Mouse (Mus musculus) kidney, embryonic 16.5 days (tissue): Measurements from ENCODE around the gene Poglut1. TPM values are rescaled to one million over a fixed set of nuclear protein-coding genes. Genes with fewer than 3 reads are reported as not detected.
"Not testable (repeated sequence)": the region's sequence is repeated elsewhere in the genome, so short reads cannot be mapped to it uniquely, and the experiment has no call there.

Experiments used
- ATAC-seq: fragments of 200-750 bp; cut with Nextera tagmentation; 2 replicates; pipeline ENCODE4 v1.8.0; 2017; ENCODE audit warnings: moderate TSS enrichment; ENCODE audit not compliant: low FRiP score, low TSS enrichment
- H3K27ac ChIP-seq: fragments of 300-500 bp; sonication (generic); 2 replicates; pipeline ENCODE4 v1.5.1; 2014; ENCODE audit warnings: low read length
- H3K27me3 ChIP-seq: fragments of 300-500 bp; sonication (generic); 2 replicates; pipeline ENCODE4 v1.6.1; 2014; ENCODE audit warnings: low read length, control low read depth, mixed read lengths; ENCODE audit not compliant: insufficient read depth
- H3K36me3 ChIP-seq: fragments of 300-500 bp; sonication (generic); 2 replicates; pipeline ENCODE4 v1.6.1; 2014; ENCODE audit warnings: low read length, control low read depth, mixed read lengths; ENCODE audit not compliant: insufficient read depth
- H3K4me1 ChIP-seq: fragments of 300-500 bp; sonication (generic); 2 replicates; pipeline ENCODE4 v1.6.1; 2014; ENCODE audit warnings: low read length, control low read depth, mixed read lengths; ENCODE audit not compliant: insufficient read depth
- H3K4me2 ChIP-seq: fragments of 300-500 bp; sonication (generic); replicated peaks from 2 replicates; pipeline ENCODE4 v1.6.1; 2014; ENCODE audit warnings: low read depth, low read length
- H3K4me3 ChIP-seq: fragments of 300-500 bp; sonication (generic); 2 replicates; pipeline ENCODE4 v1.5.1; 2014; ENCODE audit warnings: mild to moderate bottlenecking, low read length
- H3K9ac ChIP-seq: fragments of 300-500 bp; sonication (generic); replicated peaks from 2 replicates; pipeline ENCODE4 v1.6.1; 2014; ENCODE audit warnings: low read length
- H3K9me3 ChIP-seq: fragments of 300-500 bp; sonication (generic); 2 replicates; pipeline ENCODE4 v1.6.1; 2016; ENCODE audit warnings: low read length, control low read depth
- WGBS: fragments of 180-500 bp; shearing (Covaris S2); extraction: QIAGEN DNeasy Blood & Tissue Kit; methylation state at CpG from one replicate; pipeline ENCODE4 v1.1.7; 2014; 5-methylcytosine and 5-hydroxymethylcytosine counted together
- polyA plus RNA-seq: library from polyadenylated mRNA; unstranded; fragments of >200 nt; fragmentation: Nextera tagmentation; extraction: Ambion mirVana; gene quantifications from 2 replicates; pipeline ENCODE4 v1.2.1, GENCODE M21; 2015

The Poglut1 gene
- polyA plus RNA-seq, 1 experiment from 2014 or later, result 62.2 TPM

DNA sequence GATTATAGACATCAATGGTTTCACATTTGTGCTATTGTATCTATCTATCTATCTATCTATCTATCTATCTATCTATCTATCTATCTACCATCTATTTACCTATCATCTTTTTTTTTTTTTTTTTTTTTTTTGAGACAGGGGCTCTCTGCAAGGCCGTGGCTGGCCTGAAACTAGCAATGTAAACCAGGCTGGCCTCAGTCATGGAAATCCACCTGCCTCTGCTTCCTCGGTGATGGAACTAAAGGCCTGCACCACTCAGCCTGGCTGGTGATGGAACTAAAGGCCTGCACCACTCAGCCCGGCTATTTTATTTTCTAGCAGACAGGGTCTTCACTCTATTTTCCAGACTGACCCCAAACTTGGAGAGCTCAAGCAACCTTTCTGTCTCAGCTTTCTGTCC lies 71.8 kb downstream of the Poglut1 start:
- peaks cover 14% of the 10 kb centered on the region for H3K4me1 ChIP-seq
- H3K4me2 ChIP-seq, result no peak overlapping the region
- no peak overlapping the region for H3K27ac ChIP-seq
- no peak overlapping the region for H3K4me3 ChIP-seq
- ATAC-seq, result no peak
- H3K36me3 ChIP-seq, result no peaks in the 10 kb centered on the region
- no peak overlapping the region for H3K9ac ChIP-seq
- 97% methylated on average over 3 of the region's 3 CpGs for WGBS
- H3K27me3 ChIP-seq, result peaks cover 6% of the 10 kb centered on the region
- H3K9me3 ChIP-seq, result no peaks in the 10 kb centered on the region

- WGBS, result 26% methylated on average over 14 of the region's 14 CpGs
- not testable (repeated sequence) for H3K36me3 ChIP-seq, ATAC-seq, H3K27ac ChIP-seq, H3K27me3 ChIP-seq, H3K9me3 ChIP-seq, H3K4me1 ChIP-seq
- peak overlapping the region; percentile 62 for H3K4me2 ChIP-seq
- peak overlapping the region; percentile 40 for H3K4me3 ChIP-seq
- H3K9ac ChIP-seq, result peak overlapping the region; percentile 45; the same call in 1 of the 2 replicates
Observed at GRCm38 (mm10) chr16:38477241-38477608, 72.8 kb downstream of the Poglut1 start.

GRCm38 (mm10) chr16:38476312-38477240 lies 73.5 kb downstream of the Poglut1 start:
- WGBS, result 6% methylated on average over 34 of the region's 34 CpGs
- no peak overlapping the region; the same call in 1 of the 2 replicates for H3K27ac ChIP-seq
- H3K36me3 ChIP-seq, result no peaks in the 10 kb centered on the region
- H3K9me3 ChIP-seq, result no peaks in the 10 kb centered on the region
- peak overlapping the region; percentile 45 for H3K9ac ChIP-seq
- peak overlapping the region; percentile 62 for H3K4me2 ChIP-seq
- peaks cover 9% of the 10 kb centered on the region for H3K4me1 ChIP-seq
- no peaks in the 10 kb centered on the region for H3K27me3 ChIP-seq
- ATAC-seq, result peak; percentile 68
- peak overlapping the region; percentile 40 for H3K4me3 ChIP-seq

DNA sequence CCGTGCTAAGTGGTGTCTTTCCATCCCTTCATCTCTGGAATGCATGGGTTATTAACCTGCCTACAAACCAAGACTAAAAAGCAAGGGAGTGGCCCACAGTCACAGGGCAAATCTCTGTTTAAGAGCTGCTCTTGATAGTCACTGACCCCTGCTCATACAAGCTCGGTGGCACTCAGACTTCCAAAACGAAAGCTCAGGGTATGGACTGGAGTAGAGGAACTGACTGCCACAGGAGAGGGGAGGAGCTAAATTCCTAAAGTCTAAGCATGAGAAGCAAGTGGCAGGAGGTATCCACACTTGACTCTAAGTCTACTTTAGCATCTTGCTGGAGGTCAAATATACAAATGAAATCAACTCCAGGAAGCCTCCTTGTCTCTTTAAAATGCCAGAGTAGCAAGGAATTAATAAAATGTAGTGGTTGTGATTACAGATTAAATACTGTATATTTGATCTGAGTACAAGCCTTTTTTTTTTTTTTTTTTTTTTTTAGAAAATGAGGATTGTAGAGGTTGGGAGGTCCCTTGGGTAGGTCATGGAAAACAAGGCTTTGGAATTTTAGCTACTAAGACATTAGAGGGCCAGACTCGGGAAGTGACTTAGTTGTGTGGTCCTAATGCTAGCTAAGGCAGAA lies 74.3 kb downstream of the Poglut1 start:
- no peak overlapping the region; the same call in 1 of the 2 replicates for H3K27ac ChIP-seq

More for the DNA sequence above, 74.3 kb downstream of the Poglut1 start:
- ATAC-seq, result peak; percentile 58; the same call in 1 of the 2 replicates
- Histone ChIP-seq H3K9me3 (no peaks in the 10 kb centered on the region), H3K27me3 (no peaks in the 10 kb centered on the region), H3K4me3 (peak overlapping the region; percentile 40; the same call in 1 of the 2 replicates), H3K4me2 (peak overlapping the region; percentile 62), H3K4me1 (peaks cover 9% of the 10 kb centered on the region), H3K9ac (0 out of 2 replicates have a peak overlapping the region, but pooled peaks have one; percentile 45), H3K36me3 (no peaks in the 10 kb centered on the region)
- WGBS, result 31% methylated on average over 4 of the region's 4 CpGs

Other genes starting within 250 kb of the Poglut1 start
- gene Maats1, start 208.1 kb downstream of the Poglut1 start, polyA plus RNA-seq, result 0.08 and 0.26 TPM in 2 replicates
- gene Cox17, start 203.3 kb downstream of the Poglut1 start, polyA plus RNA-seq, result 147 and 149 TPM in 2 replicates
- not detected in 2 replicates for gene Gm21987, start 203.2 kb downstream of the Poglut1 start, polyA plus RNA-seq
- gene Popdc2, start 188.0 kb downstream of the Poglut1 start, polyA plus RNA-seq, result 0.54 and 6.7 TPM in 2 replicates
- 9.4 and 10.0 TPM in 2 replicates for gene Pla1a, start 117.1 kb downstream of the Poglut1 start, polyA plus RNA-seq
- gene Adprh, start 97.6 kb downstream of the Poglut1 start, polyA plus RNA-seq, result 94.3 and 102 TPM in 2 replicates
- gene Cd80, start 94.7 kb downstream of the Poglut1 start, polyA plus RNA-seq, result 0.32 and 0.41 TPM in 2 replicates
- gene Timmdc1, start 27.6 kb downstream of the Poglut1 start, polyA plus RNA-seq, result 29.7 and 34.4 TPM in 2 replicates
- 133 and 139 TPM in 2 replicates for gene Tmem39a, start 8.4 kb upstream of the Poglut1 start, polyA plus RNA-seq
- 10.8 and 13.3 TPM in 2 replicates for gene Arhgap31, start 163.0 kb upstream of the Poglut1 start, polyA plus RNA-seq
- gene B4galt4, start 192.0 kb upstream of the Poglut1 start, polyA plus RNA-seq, result 32.7 and 34.5 TPM in 2 replicates